Mouse (Mus musculus) CH12F3 (cell line): ENCODE results near the gene Il20ra.
"Not testable (repeated sequence)": the region's sequence is repeated elsewhere in the genome, so short reads cannot be mapped to it uniquely, and the experiment has no call there.

Experiments used
- in situ Hi-C: fragments of 300-500 bp; cut with MboI; formaldehyde crosslinking; loops from 2 replicates; pipeline ENCODE4 v1.14.3; 2020; ENCODE audit warnings: low sequenced_read_pairs

The Il20ra gene

GRCm38 (mm10) chr10:19712421-19712836 is at the start of gene Il20ra:
Il20ra (plus strand) TSS chr10:19712570.
- in situ Hi-C loops = loop anchor here (25.0 kb wide), 1 partner anchor 375 kb away; no protein-coding TSS in a partner anchor

GRCm38 (mm10) chr10:19668973-19669372 is 43.4 kb upstream of the Il20ra start:
- in situ Hi-C loops = no loop called here

GRCm38 (mm10) chr10:19672015-19672414 is 40.4 kb upstream of the Il20ra start:
- in situ Hi-C loops = no loop called here

- in situ Hi-C loops = no loop called here
These were observed 39.2 kb upstream of the Il20ra start for GRCm38 (mm10) chr10:19673146-19673545.

GRCm38 (mm10) chr10:19687686-19688085 is 24.7 kb upstream of the Il20ra start:
- in situ Hi-C loops = loop anchor here (10.0 to 25.0 kb wide), 2 partner anchors 453 to 775 kb away; no protein-coding TSS in a partner anchor

- in situ Hi-C loops = loop anchor here (5.0 to 25.0 kb wide), 2 partner anchors 199 to 779 kb away; no protein-coding TSS in a partner anchor
These were observed 21.1 kb upstream of the Il20ra start for GRCm38 (mm10) chr10:19691287-19691686.

GRCm38 (mm10) chr10:19691771-19692170 is 20.6 kb upstream of the Il20ra start:
- in situ Hi-C loops = loop anchor here (5.0 to 25.0 kb wide), 2 partner anchors 199 to 779 kb away; no protein-coding TSS in a partner anchor

GRCm38 (mm10) chr10:19692332-19692731 is 20.0 kb upstream of the Il20ra start:
- in situ Hi-C loops = loop anchor here (5.0 to 25.0 kb wide), 2 partner anchors 200 to 780 kb away; no protein-coding TSS in a partner anchor

GRCm38 (mm10) chr10:19692988-19693387 is 19.4 kb upstream of the Il20ra start:
- in situ Hi-C loops = loop anchor here (5.0 to 25.0 kb wide), 2 partner anchors 201 to 781 kb away; no protein-coding TSS in a partner anchor

- in situ Hi-C loops = loop anchor here (5.0 to 25.0 kb wide), 2 partner anchors 201 to 781 kb away; no protein-coding TSS in a partner anchor
These were observed 18.7 kb upstream of the Il20ra start for GRCm38 (mm10) chr10:19693629-19694028.

GRCm38 (mm10) chr10:19699331-19699730 is 13.0 kb upstream of the Il20ra start:
- in situ Hi-C loops = loop anchor here (25.0 kb wide), 1 partner anchor 787 kb away; no protein-coding TSS in a partner anchor

- in situ Hi-C loops = loop anchor here (10.0 to 25.0 kb wide), 2 partner anchors 190 to 383 kb away; no protein-coding TSS in a partner anchor
These were observed 7.9 kb upstream of the Il20ra start for GRCm38 (mm10) chr10:19704445-19704844.

GRCm38 (mm10) chr10:19707768-19708167 is 4.6 kb upstream of the Il20ra start:
- in situ Hi-C loops = loop anchor here (10.0 to 25.0 kb wide), 2 partner anchors 187 to 380 kb away; no protein-coding TSS in a partner anchor

- in situ Hi-C loops = loop anchor here (10.0 to 25.0 kb wide), 2 partner anchors 186 to 379 kb away; no protein-coding TSS in a partner anchor
These were observed 3.9 kb upstream of the Il20ra start for GRCm38 (mm10) chr10:19708277-19709070.

- in situ Hi-C loops = loop anchor here (25.0 kb wide), 1 partner anchor 376 kb away; no protein-coding TSS in a partner anchor
These were observed 1.4 kb upstream of the Il20ra start for GRCm38 (mm10) chr10:19711020-19711419.

- in situ Hi-C loops = loop anchor here (25.0 kb wide), 1 partner anchor 376 kb away; no protein-coding TSS in a partner anchor
These were observed 709 bp upstream of the Il20ra start for GRCm38 (mm10) chr10:19711551-19712171.

- in situ Hi-C loops = loop anchor here (25.0 kb wide), 1 partner anchor 369 kb away; no protein-coding TSS in a partner anchor
These were observed 6.3 kb downstream of the Il20ra start for GRCm38 (mm10) chr10:19718627-19719026.

GRCm38 (mm10) chr10:19722320-19722719 is 9.9 kb downstream of the Il20ra start:
- in situ Hi-C loops = loop anchor here (25.0 kb wide), 1 partner anchor 365 kb away; no protein-coding TSS in a partner anchor

- in situ Hi-C loops = loop anchor here (25.0 kb wide), 1 partner anchor 363 kb away; no protein-coding TSS in a partner anchor
These were observed 11.9 kb downstream of the Il20ra start for GRCm38 (mm10) chr10:19724158-19724832.

GRCm38 (mm10) chr10:19738442-19738841 is 26.1 kb downstream of the Il20ra start:
- in situ Hi-C loops = not testable (repeated sequence)
